Mouse (Mus musculus) stomach, embryonic 16.5 days (tissue): ENCODE measurements around the gene Pde4d. TPM values are rescaled to one million over a fixed set of nuclear protein-coding genes. Genes with fewer than 3 reads are reported as not detected.

Source experiments
- ATAC-seq: fragments of 200-750 bp; cut with Nextera tagmentation; 2 replicates; pipeline ENCODE4 v1.8.0; 2017; ENCODE audit warnings: moderate number of reproducible peaks, moderate TSS enrichment; ENCODE audit not compliant: insufficient read depth, low FRiP score
- H3K27ac ChIP-seq: fragments of 300-500 bp; sonication (generic); 2 replicates; pipeline ENCODE4 v1.5.1; 2014; ENCODE audit warnings: low read length
- H3K27me3 ChIP-seq: fragments of 300-500 bp; sonication (generic); 2 replicates; pipeline ENCODE4 v1.6.1; 2014; ENCODE audit warnings: low read length, control low read depth, mixed read lengths; ENCODE audit not compliant: control insufficient read depth, insufficient read depth
- H3K36me3 ChIP-seq: fragments of 300-500 bp; sonication (generic); 2 replicates; pipeline ENCODE4 v1.6.1; 2014; ENCODE audit warnings: low read length; ENCODE audit not compliant: control insufficient read depth, insufficient read depth
- H3K4me1 ChIP-seq: fragments of 300-500 bp; sonication (generic); 2 replicates; pipeline ENCODE4 v1.6.1; 2014; ENCODE audit warnings: low read length, control low read depth, mixed read lengths; ENCODE audit not compliant: control insufficient read depth, insufficient read depth
- H3K4me2 ChIP-seq: fragments of 300-500 bp; sonication (generic); 2 replicates; pipeline ENCODE4 v1.6.1; 2014; ENCODE audit warnings: low read depth, low read length, mixed read lengths
- H3K4me3 ChIP-seq: fragments of 300-500 bp; sonication (generic); replicated peaks from 2 replicates; pipeline ENCODE4 v1.5.1; 2014; ENCODE audit warnings: mild to moderate bottlenecking, low read length
- H3K9ac ChIP-seq: fragments of 300-500 bp; sonication (generic); 2 replicates; pipeline ENCODE4 v1.6.1; 2014; ENCODE audit warnings: low read length
- H3K9me3 ChIP-seq: fragments of 300-500 bp; sonication (generic); replicated peaks from 2 replicates; pipeline ENCODE4 v1.6.1; 2016; ENCODE audit warnings: low read length, control low read depth; ENCODE audit not compliant: control insufficient read depth
- WGBS: fragments of 180-500 bp; shearing (Covaris S2); extraction: QIAGEN DNeasy Blood & Tissue Kit; methylation state at CpG from one replicate; pipeline ENCODE4 v1.1.7; 2014; 5-methylcytosine and 5-hydroxymethylcytosine counted together
- polyA plus RNA-seq: library from polyadenylated mRNA; unstranded; fragments of >200 nt; fragmentation: Nextera tagmentation; extraction: Ambion mirVana; gene quantifications from 2 replicates; pipeline ENCODE4 v1.2.1, GENCODE M21; 2015

The Pde4d gene
- polyA plus RNA-seq, 1 experiment from 2014 or later: 22.1 TPM

DNA sequence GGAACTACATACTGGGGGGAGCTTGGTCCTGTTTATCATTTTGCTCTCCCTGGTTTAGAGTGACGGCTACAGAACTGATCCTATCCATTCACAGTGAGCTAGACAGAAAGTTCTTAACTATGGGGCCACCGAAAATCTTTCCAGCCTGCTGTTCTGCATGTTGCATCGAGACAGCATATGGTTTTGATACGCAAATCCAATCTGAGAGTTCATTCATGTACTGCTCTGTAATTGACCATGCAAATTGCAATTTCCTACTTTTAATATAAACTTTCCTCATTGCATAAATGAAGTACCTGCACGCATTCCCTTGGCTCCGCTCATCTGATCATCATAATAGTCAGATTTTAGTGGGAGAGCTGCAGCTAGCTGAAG lies 1196.1 kb downstream of the Pde4d start:
- Histone ChIP-seq H3K9me3 (no peaks in the 10 kb centered on the region), H3K4me1 (0 out of 2 replicates have a peak, but pooled peaks cover 5% of the 10 kb centered on the region), H3K27ac (no peak overlapping the region), H3K27me3 (no peaks in the 10 kb centered on the region), H3K4me2 (no peak overlapping the region), H3K4me3 (no peak overlapping the region), H3K9ac (no peak overlapping the region), H3K36me3 (no peaks in the 10 kb centered on the region)
- WGBS: 74% methylated on average over 6 of the region's 6 CpGs
- no peak for ATAC-seq

- Histone ChIP-seq H3K27me3 (no peaks in the 10 kb centered on the region), H3K9ac (no peak overlapping the region), H3K4me1 (0 out of 2 replicates have a peak, but pooled peaks cover under 1% of the 10 kb centered on the region), H3K27ac (no peak overlapping the region), H3K4me3 (no peak overlapping the region), H3K4me2 (no peak overlapping the region), H3K9me3 (no peaks in the 10 kb centered on the region), H3K36me3 (no peaks in the 10 kb centered on the region)
- WGBS: 67% methylated on average over 11 of the region's 11 CpGs
- ATAC-seq: no peak
Observed at GRCm38 (mm10) chr13:109646597-109647232, 1197.0 kb downstream of the Pde4d start.

DNA sequence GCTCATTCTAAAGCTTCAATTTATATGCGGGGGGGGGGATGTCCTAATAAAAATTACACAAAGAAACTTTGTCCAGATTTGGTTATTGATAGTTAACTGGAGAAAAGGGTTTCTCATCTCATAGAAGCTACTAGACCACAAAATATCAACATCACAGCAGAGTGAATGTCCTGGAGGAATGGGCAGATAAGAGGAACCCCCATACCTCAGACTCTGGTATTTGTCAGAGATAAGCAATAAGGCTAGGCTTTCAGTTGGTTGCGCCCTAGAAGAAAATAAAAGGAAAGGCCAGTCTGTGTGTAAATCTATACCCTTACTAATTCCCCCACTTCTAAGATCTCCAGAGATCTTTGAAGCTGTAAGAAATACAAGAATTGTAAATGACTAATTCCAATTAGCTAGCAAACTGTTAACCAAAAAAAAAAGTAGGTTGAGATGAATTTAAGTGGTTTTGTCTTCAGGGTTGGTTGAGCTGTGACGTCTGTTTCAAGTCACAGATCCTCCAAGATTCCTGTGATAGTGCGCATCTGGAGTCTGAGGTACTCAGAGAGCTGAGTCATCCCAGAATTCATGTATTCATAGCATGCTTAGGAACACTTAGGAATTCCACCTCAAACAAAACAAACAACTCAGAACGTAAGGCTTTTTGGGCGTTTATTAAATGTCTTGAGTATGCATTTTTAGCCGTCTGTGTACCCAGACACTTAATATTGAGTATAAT lies 1197.9 kb downstream of the Pde4d start:
- no peak for ATAC-seq

DNA sequence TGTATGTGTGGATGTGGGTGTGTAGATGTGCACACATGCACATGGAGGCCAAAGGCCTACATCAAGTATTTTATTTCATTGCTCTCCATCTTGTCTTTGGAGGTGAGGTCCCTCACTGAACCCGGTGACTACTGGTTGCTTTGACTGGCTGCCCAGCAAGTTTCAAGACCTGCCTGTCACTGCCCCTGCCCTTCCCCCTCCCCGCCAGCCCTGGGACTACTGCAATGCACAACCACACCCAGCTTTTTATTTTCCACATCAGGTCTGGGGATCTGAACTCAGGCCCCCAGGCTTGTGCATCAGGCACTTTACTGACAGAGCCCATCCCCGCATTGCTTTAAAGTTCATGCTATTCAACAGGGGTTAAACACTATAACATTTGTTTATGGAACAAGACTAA lies 1198.6 kb downstream of the Pde4d start:
- Histone ChIP-seq H3K27me3 (no peaks in the 10 kb centered on the region), H3K36me3 (no peaks in the 10 kb centered on the region), H3K4me1 (peaks cover 6% of the 10 kb centered on the region; the same call in 1 of the 2 replicates), H3K27ac (no peak overlapping the region), H3K4me2 (no peak overlapping the region), H3K9me3 (no peaks in the 10 kb centered on the region), H3K9ac (no peak overlapping the region), H3K4me3 (no peak overlapping the region)
- 76% methylated on average over 3 of the region's 3 CpGs for WGBS
- ATAC-seq: no peak

More for the DNA sequence above, 1197.9 kb downstream of the Pde4d start:
- Histone ChIP-seq H3K27me3 (no peaks in the 10 kb centered on the region), H3K4me3 (no peak overlapping the region), H3K9me3 (no peaks in the 10 kb centered on the region), H3K36me3 (no peaks in the 10 kb centered on the region), H3K27ac (no peak overlapping the region), H3K9ac (no peak overlapping the region), H3K4me1 (peaks cover 6% of the 10 kb centered on the region; the same call in 1 of the 2 replicates), H3K4me2 (no peak overlapping the region)
- WGBS: 57% methylated on average over 7 of the region's 7 CpGs

- H3K4me2 ChIP-seq: no peak overlapping the region
- WGBS: 67% methylated on average over 10 of the region's 10 CpGs
Observed at GRCm38 (mm10) chr13:109651790-109652605, 1202.2 kb downstream of the Pde4d start.

DNA sequence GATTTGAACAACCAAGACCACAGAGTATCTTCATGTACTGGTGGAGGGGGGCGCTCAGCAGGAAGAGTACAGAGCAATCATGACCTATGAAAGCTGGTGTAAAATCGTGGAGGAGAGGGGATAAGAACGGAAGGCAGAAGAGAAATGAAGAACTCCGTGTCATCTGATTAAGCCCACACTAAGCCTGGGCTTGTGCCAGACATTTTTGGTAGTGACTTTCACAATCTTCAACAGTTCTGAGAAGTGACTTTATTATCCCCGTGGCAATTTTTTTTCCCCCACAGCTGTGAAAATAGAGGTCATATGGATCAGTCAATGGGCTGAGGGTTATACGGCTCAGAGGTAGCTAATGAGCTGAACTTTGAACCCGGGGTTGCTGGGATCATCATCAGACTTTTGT lies 1202.9 kb downstream of the Pde4d start:
- Histone ChIP-seq H3K4me2 (no peak overlapping the region), H3K36me3 (no peaks in the 10 kb centered on the region), H3K27me3 (no peaks in the 10 kb centered on the region), H3K4me3 (no peak overlapping the region), H3K4me1 (peaks cover 6% of the 10 kb centered on the region; the same call in 1 of the 2 replicates), H3K9me3 (no peaks in the 10 kb centered on the region), H3K27ac (no peak overlapping the region), H3K9ac (no peak overlapping the region)
- WGBS: 65% methylated on average over 7 of the region's 7 CpGs
- no peak for ATAC-seq

More at GRCm38 (mm10) chr13:109651790-109652605, 1202.2 kb downstream of the Pde4d start:
- Histone ChIP-seq H3K27me3 (no peaks in the 10 kb centered on the region), H3K9me3 (no peaks in the 10 kb centered on the region), H3K36me3 (no peaks in the 10 kb centered on the region), H3K9ac (no peak overlapping the region), H3K4me1 (peaks cover 6% of the 10 kb centered on the region; the same call in 1 of the 2 replicates), H3K4me3 (no peak overlapping the region), H3K27ac (no peak overlapping the region)
- ATAC-seq: peak; percentile 62; the same call in 1 of the 2 replicates

DNA sequence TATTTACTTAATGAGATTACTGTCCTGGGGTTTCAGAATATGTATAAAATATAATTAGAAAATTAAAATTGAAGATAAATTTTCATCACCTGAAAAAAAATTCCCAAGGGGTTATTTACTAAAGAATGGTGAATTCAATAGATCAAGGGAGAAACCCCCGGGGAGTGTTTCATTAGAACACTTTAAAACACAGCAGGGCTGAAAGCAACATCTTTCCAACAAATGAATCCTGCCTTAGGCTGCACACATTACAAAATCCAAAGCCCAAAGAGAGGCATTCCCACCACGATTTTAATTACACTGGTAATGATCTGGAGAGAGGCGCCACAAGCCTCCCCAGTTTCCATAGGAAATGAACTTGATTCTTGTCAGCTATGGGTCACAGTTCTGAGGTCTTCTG lies 1205.6 kb downstream of the Pde4d start:
- WGBS: 77% methylated on average over 3 of the region's 3 CpGs
- peaks cover 6% of the 10 kb centered on the region; the same call in 1 of the 2 replicates for H3K4me1 ChIP-seq
- H3K36me3 ChIP-seq: no peaks in the 10 kb centered on the region
- no peak for ATAC-seq
- H3K4me2 ChIP-seq: no peak overlapping the region
- no peaks in the 10 kb centered on the region for H3K27me3 ChIP-seq
- H3K4me3 ChIP-seq: no peak overlapping the region
- H3K9me3 ChIP-seq: no peaks in the 10 kb centered on the region
- H3K9ac ChIP-seq: no peak overlapping the region
- H3K27ac ChIP-seq: no peak overlapping the region

DNA sequence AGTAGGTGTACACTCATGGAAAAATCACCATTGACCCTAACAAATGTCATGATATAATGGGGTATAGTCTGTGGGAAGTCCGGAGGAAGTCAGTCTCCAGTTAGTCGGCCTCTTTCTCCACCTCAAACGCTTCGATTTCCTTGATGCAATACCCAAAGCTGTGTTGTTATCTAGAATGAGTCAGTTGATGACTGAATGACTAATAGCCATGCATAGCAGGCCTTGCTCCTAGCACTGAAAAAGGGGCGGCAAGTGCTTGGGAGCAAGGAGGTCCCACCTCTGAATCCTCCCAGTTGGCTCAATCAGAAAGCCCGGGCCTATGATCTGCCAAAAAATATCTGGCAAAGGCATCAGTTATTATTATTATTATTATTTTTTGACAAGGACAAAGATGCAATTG lies 1209.4 kb downstream of the Pde4d start:
- 44% methylated on average over 6 of the region's 6 CpGs for WGBS
- Histone ChIP-seq H3K36me3 (no peaks in the 10 kb centered on the region), H3K27ac (no peak overlapping the region), H3K4me2 (no peak overlapping the region), H3K9ac (no peak overlapping the region), H3K27me3 (no peaks in the 10 kb centered on the region), H3K4me3 (no peak overlapping the region), H3K4me1 (peaks cover 4% of the 10 kb centered on the region; the same call in 1 of the 2 replicates), H3K9me3 (no peaks in the 10 kb centered on the region)
- peak; percentile 47; the same call in 1 of the 2 replicates for ATAC-seq

- no peaks in the 10 kb centered on the region for H3K9me3 ChIP-seq
- H3K4me1 ChIP-seq: peaks cover 19% of the 10 kb centered on the region
- no peak overlapping the region for H3K4me2 ChIP-seq
- 87% methylated on average over 3 of the region's 3 CpGs for WGBS
- H3K27me3 ChIP-seq: no peaks in the 10 kb centered on the region
- no peak overlapping the region for H3K4me3 ChIP-seq
- no peak for ATAC-seq
- H3K36me3 ChIP-seq: no peaks in the 10 kb centered on the region
- no peak overlapping the region for H3K27ac ChIP-seq
- no peak overlapping the region for H3K9ac ChIP-seq
Observed at GRCm38 (mm10) chr13:109661345-109661744, 1211.6 kb downstream of the Pde4d start.
